Mouse (Mus musculus) MEL (cell line): ENCODE measurements around the gene Cmtm3. TPM values are rescaled to one million over a fixed set of nuclear protein-coding genes. Genes with fewer than 3 reads are reported as not detected.

ENCODE experiments used
- DNase-seq: peaks from one replicate; pipeline ENCODE4 v3.0.0; 2011; ENCODE audit warnings: low read depth, low spot score
- H3K27ac ChIP-seq: 2 replicates; pipeline ENCODE4 v1.5.1; 2012; ENCODE audit warnings: low read depth, mild to moderate bottlenecking, control low read depth, low read length, moderate library complexity; ENCODE audit not compliant: control insufficient read depth
- H3K27me3 ChIP-seq, 2 experiments: fragments of 150-350 bp in 1 of 2; sonication (generic) in 1 of 2; 2 replicates each; pipeline ENCODE4 v1.6.1; 2012; ENCODE audit warnings: low read length in 2 of 2, mild to moderate bottlenecking in 2 of 2, improper control_type of control experiment in 1 of 2, moderate library complexity in 1 of 2; ENCODE audit not compliant: insufficient read depth in 2 of 2, control insufficient read depth in 1 of 2
- H3K36me3 ChIP-seq, 2 experiments: 2 replicates each; pipeline ENCODE4 v1.6.1; 2012 to 2014; ENCODE audit warnings: low read length in 2 of 2, improper control_type of control experiment in 1 of 2, inconsistent platforms in 1 of 2, mild to moderate bottlenecking in 1 of 2; ENCODE audit not compliant: insufficient read depth in 2 of 2, control insufficient read depth in 1 of 2
- H3K4me1 ChIP-seq, 2 experiments: fragments of 150-350 bp in 1 of 2; sonication (generic) in 1 of 2; 2 replicates each; pipeline ENCODE4 v1.6.1; 2012; ENCODE audit warnings: low read length in 2 of 2, improper control_type of control experiment in 1 of 2, mild to moderate bottlenecking in 1 of 2; ENCODE audit not compliant: insufficient read depth in 2 of 2, control insufficient read depth in 1 of 2
- H3K4me3 ChIP-seq, 2 experiments: fragments of 150-350 bp in 1 of 2; sonication (generic) in 1 of 2; 2 replicates each; pipeline ENCODE4 v1.5.1; 2012; ENCODE audit warnings: low read depth in 2 of 2, low read length in 2 of 2, mild to moderate bottlenecking in 2 of 2, moderate library complexity in 2 of 2, control low read depth in 1 of 2, improper control_type of control experiment in 1 of 2; ENCODE audit not compliant: control insufficient read depth in 1 of 2, insufficient read depth in 1 of 2
- H3K79me2 ChIP-seq: 2 replicates; pipeline ENCODE4 v1.6.1; 2012; ENCODE audit warnings: mild to moderate bottlenecking, low read length, moderate library complexity; ENCODE audit not compliant: control insufficient read depth, poor library complexity, insufficient read depth
- H3K9ac ChIP-seq: 2 replicates; pipeline ENCODE4 v1.6.1; 2012; ENCODE audit warnings: low read depth, mild to moderate bottlenecking, control low read depth, low read length, moderate library complexity; ENCODE audit not compliant: control insufficient read depth, poor library complexity, severe bottlenecking
- H3K9me3 ChIP-seq: fragments of 150-350 bp; sonication (generic); replicated peaks from 2 replicates; pipeline ENCODE4 v1.6.1; 2012; ENCODE audit warnings: mild to moderate bottlenecking, low read length, improper control_type of control experiment, moderate library complexity; ENCODE audit not compliant: insufficient read depth
- BHLHE40 ChIP-seq: IDR thresholded peaks from 2 replicates; pipeline ENCODE4 v1.6.1; 2012; ENCODE audit warnings: low read depth, mild to moderate bottlenecking, inconsistent platforms, low read length, improper control_type of control experiment, borderline replicate concordance
- CHD2 ChIP-seq: IDR thresholded peaks from 2 replicates; pipeline ENCODE4 v1.6.1; 2011; ENCODE audit warnings: low read length, improper control_type of control experiment
- CTCF ChIP-seq, 3 experiments: IDR thresholded peaks in 2 of 3; conservative IDR thresholded peaks in 1 of 3; 2 replicates each; pipeline ENCODE4 v1.5.1; 2011 to 2012; ENCODE audit warnings: low read length in 3 of 3, low read depth in 2 of 3, mild to moderate bottlenecking in 2 of 3, improper control_type of control experiment in 1 of 3, inconsistent platforms in 1 of 3, mixed read lengths in 1 of 3, moderate library complexity in 1 of 3; ENCODE audit not compliant: control insufficient read depth in 1 of 3, insufficient read depth in 1 of 3, poor library complexity in 1 of 3, severe bottlenecking in 1 of 3
- E2F4 ChIP-seq: IDR thresholded peaks from 2 replicates; pipeline ENCODE4 v1.6.1; 2011; ENCODE audit warnings: low read depth, low read length, improper control_type of control experiment, borderline replicate concordance
- ELF1 ChIP-seq: IDR thresholded peaks from 2 replicates; pipeline ENCODE4 v1.6.1; 2014; ENCODE audit warnings: low read depth, mild to moderate bottlenecking, inconsistent platforms, low read length, improper control_type of control experiment, moderate library complexity
- EP300 ChIP-seq, 2 experiments: IDR thresholded peaks; 2 replicates each; pipeline ENCODE4 v1.6.1; 2011; ENCODE audit warnings: improper control_type of control experiment in 2 of 2, low read length in 2 of 2, low read depth in 1 of 2, mild to moderate bottlenecking in 1 of 2
- GABPA ChIP-seq: IDR thresholded peaks from 2 replicates; pipeline ENCODE4 v1.6.1; 2012; ENCODE audit warnings: low read depth, mild to moderate bottlenecking, inconsistent platforms, low read length, improper control_type of control experiment, moderate library complexity
- HCFC1 ChIP-seq: IDR thresholded peaks from 2 replicates; pipeline ENCODE4 v1.6.1; 2012; ENCODE audit warnings: low read depth, mild to moderate bottlenecking, inconsistent platforms, low read length, improper control_type of control experiment, moderate library complexity
- KAT2A ChIP-seq: conservative IDR thresholded peaks from 2 replicates; pipeline ENCODE4 v1.6.1; 2012; ENCODE audit warnings: low read depth, low read length, improper control_type of control experiment, inconsistent platforms
- MAX ChIP-seq: IDR thresholded peaks from 2 replicates; pipeline ENCODE4 v1.6.1; 2011; ENCODE audit warnings: low read length, improper control_type of control experiment
- MAZ ChIP-seq: IDR thresholded peaks from 2 replicates; pipeline ENCODE4 v1.6.1; 2012; ENCODE audit warnings: low read depth, mild to moderate bottlenecking, inconsistent platforms, low read length, improper control_type of control experiment
- MYB ChIP-seq: IDR thresholded peaks from 2 replicates; pipeline ENCODE4 v1.6.1; 2011; ENCODE audit warnings: mild to moderate bottlenecking, low read depth, low read length, improper control_type of control experiment
- NELFE ChIP-seq: IDR thresholded peaks from 2 replicates; pipeline ENCODE4 v1.6.1; 2011; ENCODE audit warnings: low read depth, low read length, improper control_type of control experiment
- NRF1 ChIP-seq: IDR thresholded peaks from 2 replicates; pipeline ENCODE4 v1.6.1; 2014; ENCODE audit warnings: low read depth, mild to moderate bottlenecking, inconsistent platforms, low read length, improper control_type of control experiment, moderate library complexity; ENCODE audit not compliant: poor library complexity, insufficient read depth, severe bottlenecking
- POLR2A ChIP-seq, 2 experiments: IDR thresholded peaks; 2 replicates each; pipeline ENCODE4 v1.6.1; 2011 to 2012; ENCODE audit warnings: low read length in 2 of 2, mild to moderate bottlenecking in 2 of 2, control low read depth in 1 of 2, improper control_type of control experiment in 1 of 2, low read depth in 1 of 2, moderate library complexity in 1 of 2; ENCODE audit not compliant: control insufficient read depth in 1 of 2, insufficient read depth in 1 of 2, poor library complexity in 1 of 2
- POLR2AphosphoS5 ChIP-seq: IDR thresholded peaks from 2 replicates; pipeline ENCODE4 v1.6.1; 2012; ENCODE audit warnings: low read depth, borderline replicate concordance, mild to moderate bottlenecking, inconsistent platforms, low read length, moderate library complexity, mixed read lengths
- SIN3A ChIP-seq: IDR thresholded peaks from 2 replicates; pipeline ENCODE4 v1.6.1; 2012; ENCODE audit warnings: low read length, improper control_type of control experiment, inconsistent platforms
- UBTF ChIP-seq: IDR thresholded peaks from 2 replicates; pipeline ENCODE4 v1.6.1; 2012; ENCODE audit warnings: low read depth, mild to moderate bottlenecking, inconsistent platforms, low read length, improper control_type of control experiment, moderate library complexity, borderline replicate concordance; ENCODE audit not compliant: insufficient read depth
- ZC3H11A ChIP-seq: IDR thresholded peaks from 2 replicates; pipeline ENCODE4 v1.6.1; 2012; ENCODE audit warnings: low read depth, mild to moderate bottlenecking, inconsistent platforms, low read length, improper control_type of control experiment
- ZMIZ1 ChIP-seq: IDR thresholded peaks from 2 replicates; pipeline ENCODE4 v1.6.1; 2012; ENCODE audit warnings: low read depth, mild to moderate bottlenecking, inconsistent platforms, low read length, improper control_type of control experiment, moderate library complexity
- ZNF384 ChIP-seq: IDR thresholded peaks from 2 replicates; pipeline ENCODE4 v1.6.1; 2012; ENCODE audit warnings: low read depth, mild to moderate bottlenecking, inconsistent platforms, low read length, improper control_type of control experiment
- polyA plus RNA-seq, 2 experiments: library from polyadenylated mRNA; stranded (reverse) in 1 of 2; unstranded in 1 of 2; fragments of >175 nt in 1 of 2; fragments of >200 nt in 1 of 2; gene quantifications; 2 replicates each; pipeline versions ENCODE4 v1.2.1 to v1.2.4; 2012; ENCODE audit warnings: low replicate concordance in 2 of 2, low read depth in 1 of 2; ENCODE audit not compliant: insufficient read length in 2 of 2, insufficient read depth in 1 of 2, missing spikeins in 1 of 2
- total RNA-seq: library from RNA; depleted of rRNA; stranded (reverse); fragments of 300-350 nt; gene quantifications from 2 replicates; pipeline ENCODE4 v1.2.3, GENCODE M21; 2012

The Cmtm3 gene
- total and polyA plus RNA-seq, 3 experiments, result 17.9 to 56.3 TPM; not detected in 1

- no peak for TF ChIP-seq CHD2
- TF ChIP-seq UBTF, result no peak
- no peak for TF ChIP-seq HCFC1
- TF ChIP-seq NRF1, result no peak
- no peak for TF ChIP-seq ELF1
- no peak for TF ChIP-seq BHLHE40
- TF ChIP-seq MAX, result no peak
- no peak for TF ChIP-seq CTCF (IDR thresholded peaks at IDR 0.05 in 2 of 3, conservative IDR thresholded peaks at IDR 0.05 in 1 of 3; ENCODE audit: control insufficient read depth in 1 of 3, insufficient read depth in 1 of 3, low read depth in 2 of 3, low read length in 3 of 3, poor library complexity in 1 of 3, severe bottlenecking in 1 of 3)
- no peak for TF ChIP-seq SIN3A
- no peak for TF ChIP-seq NELFE
- TF ChIP-seq POLR2A (IDR thresholded peaks at IDR 0.05; ENCODE audit: control insufficient read depth in 1 of 2, insufficient read depth in 1 of 2, low read depth in 1 of 2, low read length in 2 of 2, poor library complexity in 1 of 2), result no peak
- no peak for TF ChIP-seq E2F4
- no peak for TF ChIP-seq GABPA
- no peak for TF ChIP-seq MAZ
- no peak for TF ChIP-seq ZMIZ1
Observed at GRCm38 (mm10) chr8:104367398-104367797, 28.2 kb downstream of the Cmtm3 start.

GRCm38 (mm10) chr8:104369591-104369990 lies 30.4 kb downstream of the Cmtm3 start:
- no peak for DNase-seq
- no peak overlapping the region for H3K4me3 ChIP-seq
- H3K4me1 ChIP-seq, result no peaks in the 10 kb centered on the region
- TF ChIP-seq ELF1 (no peak), NRF1 (no peak), EP300 (IDR thresholded peaks at IDR 0.05; ENCODE audit: low read depth in 1 of 2, low read length in 2 of 2) (no peak), ZC3H11A (no peak), ZNF384 (no peak), POLR2A (IDR thresholded peaks at IDR 0.05; ENCODE audit: control insufficient read depth in 1 of 2, insufficient read depth in 1 of 2, low read depth in 1 of 2, low read length in 2 of 2, poor library complexity in 1 of 2) (no peak), KAT2A (no peak), MAX (no peak), MYB (no peak), ZMIZ1 (no peak), POLR2AphosphoS5 (no peak), CHD2 (no peak), BHLHE40 (no peak)
- H3K9ac ChIP-seq, result no peak overlapping the region
- no peak overlapping the region for H3K27ac ChIP-seq
- H3K9me3 ChIP-seq, result no peaks in the 10 kb centered on the region
- H3K79me2 ChIP-seq, result no peaks in the 10 kb centered on the region
- H3K27me3 ChIP-seq, result no peaks in the 10 kb centered on the region
- H3K36me3 ChIP-seq, result no peaks in the 10 kb centered on the region

More at GRCm38 (mm10) chr8:104367398-104367797, 28.2 kb downstream of the Cmtm3 start:
- H3K4me3 ChIP-seq, result no peak overlapping the region
- no peak overlapping the region for H3K9ac ChIP-seq
- H3K9me3 ChIP-seq, result no peaks in the 10 kb centered on the region
- no peaks in the 10 kb centered on the region for H3K4me1 ChIP-seq
- H3K27ac ChIP-seq, result no peak overlapping the region
- no peaks in the 10 kb centered on the region for H3K79me2 ChIP-seq
- no peaks in the 10 kb centered on the region for H3K27me3 ChIP-seq
- no peaks in the 10 kb centered on the region for H3K36me3 ChIP-seq
- DNase-seq, result no peak
